Mouse (Mus musculus) 3T3-L1 (cell line): ENCODE measurements at regions not wholly inside any gene's neighbourhood (a gene's known extent, or its start where the extent isn't known, plus 50 kb on each side); places are given as distances from the start of the nearest gene placed in this dataset.

Experiments
- DNase-seq: peaks from one replicate; pipeline ENCODE4 v3.0.0-alpha.2; 2015; ENCODE audit warnings: low read depth, low spot score

DNA sequence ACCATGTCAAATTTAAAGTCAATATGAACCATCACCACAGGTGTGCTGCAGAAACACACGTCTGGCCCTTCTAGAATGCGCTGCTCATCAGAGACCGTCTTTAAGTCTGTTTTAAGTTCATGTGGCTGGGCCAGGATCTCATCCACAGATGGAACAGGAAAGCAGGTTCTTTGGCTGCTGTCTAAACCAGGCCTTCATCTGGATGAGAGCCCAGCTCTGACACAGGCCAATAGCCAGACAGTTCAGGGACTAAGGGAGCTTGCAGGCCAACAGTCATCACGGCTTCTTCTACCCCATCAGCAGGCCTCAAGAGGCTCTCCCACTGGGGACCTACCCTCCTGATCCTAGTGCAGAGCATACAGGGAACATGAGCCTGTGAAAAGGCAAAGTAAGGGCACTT lies 185.4 kb upstream of the Eci2 start:
- DNase-seq, result peak; percentile 27

DNA sequence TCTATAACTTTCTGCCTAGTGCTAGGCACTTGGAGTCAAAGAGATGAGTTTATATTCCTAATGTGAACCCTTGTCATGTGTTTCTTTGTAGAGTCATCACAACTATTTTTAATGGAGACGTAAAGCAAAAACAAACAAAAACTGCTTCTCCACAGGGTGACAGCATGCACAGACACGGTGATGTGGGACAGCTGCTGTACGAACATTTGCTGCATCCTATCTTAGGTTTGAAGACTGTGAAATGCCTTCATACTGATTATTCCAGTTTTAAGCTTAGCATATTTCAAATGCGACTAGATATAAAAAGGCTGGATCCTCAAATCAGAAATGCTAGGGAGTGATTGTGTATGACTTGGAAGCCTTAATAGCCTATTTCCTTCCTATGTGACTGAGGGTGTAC lies 187.3 kb upstream of the Eci2 start:
- no peak for DNase-seq

GRCm38 (mm10) chr13:35226142-35226829 lies 199.4 kb upstream of the Eci2 start:
- DNase-seq, result peak; percentile 4

GRCm38 (mm10) chr13:35226944-35227343 lies 200.0 kb upstream of the Eci2 start:
- no peak for DNase-seq

DNA sequence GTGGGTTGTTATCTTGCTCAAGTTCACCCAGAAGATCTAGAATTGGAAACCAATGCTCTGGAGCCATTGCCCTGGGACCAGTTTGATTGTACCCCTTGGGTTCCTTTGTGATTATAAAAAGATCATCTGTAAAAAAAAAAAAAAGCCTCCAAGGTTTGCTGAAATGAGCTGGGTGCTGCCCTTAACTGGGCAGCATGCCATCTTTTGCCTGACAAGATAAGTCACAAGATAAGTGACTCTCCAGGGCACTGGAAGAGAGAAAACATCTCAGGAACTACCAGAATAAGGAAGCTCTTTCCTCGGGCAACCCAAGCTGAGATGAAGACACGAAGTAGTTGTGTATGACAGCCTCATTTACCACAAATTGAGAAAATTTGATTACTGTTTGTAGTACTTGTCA lies 202.7 kb upstream of the Eci2 start:
- no peak for DNase-seq

DNA sequence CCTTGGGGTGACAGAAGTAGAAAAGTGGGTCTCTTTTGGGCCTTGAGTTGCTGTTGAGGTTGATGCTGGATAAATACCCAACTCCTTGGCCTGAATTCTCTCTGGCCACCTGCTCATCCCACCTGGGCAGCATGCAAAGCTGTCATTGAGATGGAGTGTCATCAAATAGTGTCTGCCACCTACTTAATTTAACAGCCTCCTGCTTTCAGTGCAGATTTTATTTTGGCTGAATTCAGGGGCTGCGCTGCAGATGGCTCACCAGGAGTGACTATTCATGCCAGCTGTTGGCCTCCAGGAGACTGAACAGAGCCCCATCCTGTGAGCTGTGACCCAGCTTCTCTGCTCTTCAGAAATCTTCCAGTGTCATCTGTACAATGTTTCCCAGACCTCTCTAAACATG lies 206.7 kb upstream of the Eci2 start:
- no peak for DNase-seq

DNA sequence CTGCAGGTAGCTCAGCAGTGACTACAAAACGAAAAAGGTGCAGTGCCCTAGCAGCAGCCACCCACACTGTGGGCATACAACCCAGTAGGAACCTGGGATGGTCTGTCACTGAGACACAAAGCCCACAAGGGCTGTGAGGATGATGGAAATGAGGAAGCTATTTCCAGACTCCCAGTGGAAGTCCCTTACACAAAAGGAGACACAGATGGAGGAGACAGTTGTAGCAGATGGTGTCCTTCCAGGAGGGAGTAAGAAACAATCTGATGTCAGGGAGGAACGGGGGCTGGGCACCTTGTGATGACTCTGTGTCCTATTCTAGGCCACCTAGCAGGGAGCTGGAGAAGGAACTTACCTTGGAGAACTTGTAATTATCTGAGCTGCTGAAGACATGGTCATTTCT lies 214.5 kb upstream of the Eci2 start:
- DNase-seq, result no peak

GRCm38 (mm10) chr13:35243946-35244345 lies 217.1 kb upstream of the Eci2 start:
- DNase-seq, result no peak

GRCm38 (mm10) chr13:35257386-35257785 lies 230.5 kb upstream of the Eci2 start:
- peak; percentile 68 for DNase-seq

GRCm38 (mm10) chr13:35258720-35259119 lies 231.8 kb upstream of the Eci2 start:
- DNase-seq, result no peak

- DNase-seq, result peak; percentile 67
Observed at GRCm38 (mm10) chr13:35283959-35284358, 257.1 kb upstream of the Eci2 start.

DNA sequence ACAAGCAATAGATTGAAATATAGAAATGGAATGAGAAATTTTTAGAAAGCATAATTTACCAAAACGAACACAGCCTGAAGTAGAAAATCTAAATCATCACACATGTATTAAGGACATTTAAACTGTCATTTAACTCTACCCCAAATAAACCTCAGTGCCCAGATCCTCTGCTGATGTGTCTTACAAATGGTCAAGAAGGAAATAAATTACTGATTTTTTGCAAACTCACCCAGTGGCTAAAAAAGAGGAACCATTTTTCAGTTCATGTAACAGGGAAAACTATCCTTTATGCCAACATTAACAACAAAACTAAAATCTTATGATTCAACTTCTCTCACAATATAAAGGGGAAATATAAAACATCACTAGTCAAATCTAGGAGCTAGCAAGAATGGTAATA lies 275.2 kb upstream of the Eci2 start:
- no peak for DNase-seq

- no peak for DNase-seq
Observed at GRCm38 (mm10) chr13:35316772-35317171, 289.9 kb upstream of the Eci2 start.

DNA sequence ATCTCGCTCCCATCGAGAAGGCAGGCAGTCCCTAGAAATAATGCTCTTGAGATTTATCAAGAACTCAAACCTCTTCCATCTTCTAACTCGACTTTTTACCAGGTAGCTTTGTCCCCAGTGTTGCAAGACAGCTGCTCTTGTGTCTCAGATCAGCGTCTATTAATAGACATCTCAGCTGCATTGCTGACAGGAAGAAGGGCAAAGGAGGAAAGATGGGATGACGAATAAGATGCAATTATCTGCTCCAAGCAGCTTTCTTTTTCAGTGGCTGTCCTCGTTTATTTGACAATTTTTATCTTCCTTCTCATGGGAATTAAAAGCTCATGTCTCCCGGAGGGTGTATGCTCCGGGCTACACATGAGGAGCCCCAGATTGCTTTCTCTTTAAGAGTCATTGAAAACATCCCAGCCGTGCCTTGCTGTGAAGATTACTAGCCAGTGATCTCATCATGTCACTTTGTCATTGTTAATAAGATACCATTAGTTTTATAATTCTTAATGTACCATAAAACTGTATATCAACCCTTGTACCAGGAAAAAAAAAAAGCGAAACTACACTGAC lies 299.9 kb upstream of the Eci2 start:
- no peak for DNase-seq

- peak; percentile 20 for DNase-seq
Observed at GRCm38 (mm10) chr13:35328320-35328719, 301.4 kb upstream of the Eci2 start.

DNA sequence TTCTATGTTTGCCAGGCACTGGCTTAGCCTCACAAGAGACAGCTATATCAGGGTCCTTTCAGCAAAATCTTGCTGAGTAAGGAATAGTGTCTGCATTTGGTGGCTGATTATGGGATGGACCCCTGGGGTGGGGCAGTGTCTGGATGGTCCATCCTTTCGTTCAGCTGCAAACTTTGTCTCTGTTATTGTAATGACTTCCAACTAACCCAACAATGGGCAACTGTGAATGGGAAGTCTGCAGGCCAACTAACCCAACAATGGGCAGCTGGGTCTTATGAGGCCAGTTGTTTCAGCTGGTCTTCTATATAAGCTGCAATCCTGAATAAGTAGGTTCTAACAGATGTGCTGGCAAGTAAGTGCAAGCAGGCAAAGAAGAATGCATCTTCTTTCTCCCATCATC lies 304.0 kb upstream of the Eci2 start:
- DNase-seq, result no peak

DNA sequence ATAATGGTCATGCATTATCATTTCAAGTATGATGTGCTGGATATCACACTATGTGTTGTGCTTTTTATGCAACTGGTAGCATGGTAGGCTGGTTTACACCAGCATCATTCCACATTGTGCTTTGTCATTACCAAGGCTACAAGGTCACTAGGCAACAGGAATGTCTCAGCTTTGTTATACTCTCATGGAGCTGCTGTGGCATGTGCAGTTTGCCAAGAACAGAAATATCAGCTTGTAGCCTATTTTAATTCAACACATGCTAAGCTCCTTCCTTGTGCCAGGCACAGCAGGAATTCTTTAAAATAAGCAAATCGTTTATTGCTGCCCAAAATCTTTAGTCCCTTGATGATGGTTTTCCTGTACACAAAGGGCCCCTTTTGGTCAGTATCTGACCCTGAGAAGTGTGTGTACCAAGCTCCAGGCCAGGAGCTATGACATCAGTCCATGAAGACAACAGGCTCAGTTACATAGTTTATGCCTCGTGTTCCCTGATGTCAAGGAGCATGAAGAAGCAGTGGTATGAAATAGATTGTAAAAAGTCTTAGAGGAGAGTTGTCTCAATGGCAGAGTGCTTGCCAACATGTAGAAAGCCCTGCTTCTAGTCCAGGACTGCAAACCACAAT lies 314.0 kb upstream of the Cdyl start:
- DNase-seq, result no peak

GRCm38 (mm10) chr13:35348283-35348682 lies 311.4 kb upstream of the Cdyl start:
- DNase-seq, result no peak

GRCm38 (mm10) chr13:35359345-35359744 lies 300.3 kb upstream of the Cdyl start:
- no peak for DNase-seq

DNA sequence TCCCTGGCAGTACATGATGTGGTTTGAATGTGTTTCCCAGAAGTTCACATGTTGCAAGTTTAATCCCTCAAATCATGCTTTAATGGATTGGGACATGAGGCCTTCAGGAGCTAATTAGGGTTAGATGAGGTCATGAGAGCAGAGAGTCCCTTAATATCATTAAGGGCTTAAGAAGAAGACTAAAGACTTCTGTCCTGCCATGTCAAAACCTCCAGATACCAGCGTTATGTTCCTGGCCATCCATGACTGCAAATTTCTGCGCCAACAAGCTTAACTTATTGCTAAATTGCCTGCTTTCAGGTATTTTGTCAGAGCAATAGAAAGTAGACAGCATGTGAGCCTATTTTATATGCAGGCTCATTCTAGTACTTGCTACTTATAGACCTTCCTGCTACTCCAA lies 282.1 kb upstream of the Cdyl start:
- no peak for DNase-seq

GRCm38 (mm10) chr13:35379500-35379899 lies 280.1 kb upstream of the Cdyl start:
- no peak for DNase-seq

DNA sequence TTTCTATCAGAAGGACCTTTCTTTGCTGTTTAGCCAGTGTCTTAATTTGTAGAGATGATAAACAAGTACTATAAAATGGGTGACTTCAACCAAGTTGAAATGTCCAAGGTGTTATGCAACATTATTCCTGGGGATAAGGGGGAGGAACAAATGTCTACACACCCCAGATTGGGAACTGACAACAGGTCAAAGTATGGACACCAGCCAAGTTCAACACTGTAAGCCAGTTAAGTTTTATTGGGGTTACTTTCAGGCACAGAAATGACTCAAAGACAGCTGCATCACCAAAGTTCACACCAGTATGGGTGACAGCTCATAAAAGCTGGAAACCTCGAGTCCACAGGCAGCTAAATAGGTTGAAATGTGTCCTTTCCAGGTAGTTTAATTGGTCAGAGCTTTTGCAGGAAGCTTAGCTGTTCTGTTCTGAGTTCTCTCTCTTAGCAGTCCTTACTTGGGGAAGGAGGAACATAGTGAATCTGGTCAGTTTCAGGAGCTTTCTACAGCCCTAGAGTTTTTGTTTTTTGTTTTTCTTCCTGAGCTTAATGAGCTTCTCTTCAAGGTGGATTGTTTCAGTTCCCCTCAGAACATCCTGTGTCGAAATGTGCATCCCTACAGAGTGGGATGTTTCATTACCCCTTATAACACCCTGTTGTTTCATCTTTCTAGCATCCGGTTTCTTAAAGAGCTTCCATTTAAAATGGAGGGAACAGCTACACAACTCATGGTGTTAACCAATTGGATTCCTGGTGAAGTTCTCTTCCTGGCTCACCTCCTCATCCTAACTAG lies 279.2 kb upstream of the Cdyl start:
- DNase-seq, result no peak

DNA sequence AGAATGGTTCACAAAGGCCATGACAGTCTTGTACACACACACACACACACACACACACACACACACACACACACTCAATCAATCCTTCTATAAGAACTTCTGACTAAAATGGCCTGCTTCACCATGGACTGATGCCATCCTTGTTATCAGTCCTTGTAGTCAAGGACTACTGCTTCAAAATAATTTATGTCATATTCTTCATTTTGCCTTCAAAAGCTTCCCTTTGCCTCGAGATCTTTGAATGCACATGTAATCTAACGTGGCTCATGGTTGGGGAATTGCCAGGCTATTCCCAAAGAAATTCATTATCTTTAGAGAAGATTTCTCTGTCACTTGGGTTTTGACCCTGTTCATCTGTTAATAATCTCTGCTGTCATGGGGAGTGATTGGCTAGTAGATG lies 278.0 kb upstream of the Cdyl start:
- DNase-seq, result no peak
